Mouse (Mus musculus) hindbrain, embryonic 15.5 days (tissue): ENCODE results near the gene Atrn. TPM values are rescaled to one million over a fixed set of nuclear protein-coding genes. Genes with fewer than 3 reads are reported as not detected.

Experiments used
- ATAC-seq: fragments of 200-750 bp; cut with Nextera tagmentation; 2 replicates; pipeline ENCODE4 v1.8.0; 2017; ENCODE audit warnings: low read depth, moderate number of reproducible peaks, moderate TSS enrichment; ENCODE audit not compliant: low FRiP score
- H3K27ac ChIP-seq: fragments of 300-500 bp; sonication (generic); replicated peaks from 2 replicates; pipeline ENCODE4 v1.5.1; 2015; ENCODE audit warnings: mild to moderate bottlenecking, inconsistent platforms
- H3K27me3 ChIP-seq: fragments of 300-500 bp; sonication (generic); 2 replicates; pipeline ENCODE4 v1.6.1; 2015; ENCODE audit warnings: control low read depth, inconsistent platforms
- H3K36me3 ChIP-seq: fragments of 300-500 bp; sonication (generic); 2 replicates; pipeline ENCODE4 v1.6.1; 2015; ENCODE audit warnings: control low read depth, inconsistent platforms
- H3K4me1 ChIP-seq: fragments of 300-500 bp; sonication (generic); replicated peaks from 2 replicates; pipeline ENCODE4 v1.6.1; 2015; ENCODE audit warnings: control low read depth, inconsistent platforms
- H3K4me2 ChIP-seq: fragments of 300-500 bp; sonication (generic); 2 replicates; pipeline ENCODE4 v1.6.1; 2015; ENCODE audit warnings: moderate library complexity, mild to moderate bottlenecking, inconsistent platforms
- H3K4me3 ChIP-seq: fragments of 300-500 bp; sonication (generic); 2 replicates; pipeline ENCODE4 v1.5.1; 2015; ENCODE audit warnings: mild to moderate bottlenecking, inconsistent platforms
- H3K9ac ChIP-seq: fragments of 300-500 bp; sonication (generic); 2 replicates; pipeline ENCODE4 v1.6.1; 2015; ENCODE audit warnings: inconsistent platforms
- H3K9me3 ChIP-seq: fragments of 300-500 bp; sonication (generic); 2 replicates; pipeline ENCODE4 v1.6.1; 2016; ENCODE audit warnings: control low read depth, inconsistent platforms
- WGBS: fragments of 180-500 bp; shearing (Covaris S2); methylation state at CpG from one replicate; pipeline ENCODE4 v1.1.7; 2015; 5-methylcytosine and 5-hydroxymethylcytosine counted together
- polyA plus RNA-seq: library from polyadenylated mRNA; unstranded; fragments of >200 nt; fragmentation: Nextera tagmentation; extraction: Ambion mirVana; gene quantifications from 2 replicates; pipeline ENCODE4 v1.2.1, GENCODE M21; 2015

Gene Atrn
- polyA plus RNA-seq, 1 experiment from 2014 or later, result 14.8 TPM

- 27% methylated on average over 3 of the region's 3 CpGs for WGBS
- no peak overlapping the region for H3K4me3 ChIP-seq
- H3K9me3 ChIP-seq, result no peaks in the 10 kb centered on the region
- H3K4me1 ChIP-seq, result 0 out of 2 replicates have a peak, but pooled peaks cover 9% of the 10 kb centered on the region
- H3K27me3 ChIP-seq, result no peaks in the 10 kb centered on the region
- no peak overlapping the region for H3K27ac ChIP-seq
- no peak for ATAC-seq
- no peak overlapping the region for H3K9ac ChIP-seq
- no peak overlapping the region for H3K4me2 ChIP-seq
- no peaks in the 10 kb centered on the region for H3K36me3 ChIP-seq
These were observed 10.3 kb downstream of the Atrn start for GRCm38 (mm10) chr2:130916521-130917147.

GRCm38 (mm10) chr2:130917686-130918085 is 11.4 kb downstream of the Atrn start:
- Histone ChIP-seq H3K4me1 (0 out of 2 replicates have a peak, but pooled peaks cover 9% of the 10 kb centered on the region), H3K36me3 (no peaks in the 10 kb centered on the region), H3K4me3 (no peak overlapping the region), H3K27me3 (no peaks in the 10 kb centered on the region), H3K9me3 (no peaks in the 10 kb centered on the region), H3K9ac (no peak overlapping the region), H3K27ac (no peak overlapping the region), H3K4me2 (no peak overlapping the region)
- no peak for ATAC-seq
- WGBS, result 88% methylated on average over 1 of the region's 1 CpGs

DNA sequence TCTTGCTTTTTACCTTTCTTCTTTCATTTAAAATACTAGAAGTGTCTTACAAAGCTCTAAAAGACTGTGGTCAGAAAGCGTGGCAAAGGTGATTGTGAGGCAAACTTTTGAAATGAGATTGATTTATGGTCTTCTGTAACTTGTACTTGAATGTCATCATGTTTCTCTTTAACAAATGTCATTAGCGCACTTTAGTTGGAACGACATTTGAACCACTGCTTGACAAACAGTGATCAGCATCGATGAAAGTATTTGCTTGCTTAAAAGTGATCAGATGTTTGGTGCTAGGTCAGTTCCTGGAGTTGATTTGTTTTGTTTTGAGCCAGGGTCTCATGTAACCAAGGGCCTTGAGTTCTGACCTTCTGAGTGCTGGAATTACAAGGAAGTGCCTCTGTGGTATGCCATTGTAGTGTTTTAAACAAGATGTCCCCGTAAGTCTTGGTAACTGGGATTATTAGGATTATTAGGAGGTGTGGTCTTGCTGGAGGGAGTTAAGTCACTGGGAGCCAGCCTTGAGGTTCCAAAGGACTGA is 12.8 kb downstream of the Atrn start:
- ATAC-seq, result no peak
- Histone ChIP-seq H3K4me1 (0 out of 2 replicates have a peak, but pooled peaks cover 9% of the 10 kb centered on the region), H3K9me3 (no peaks in the 10 kb centered on the region), H3K4me3 (no peak overlapping the region), H3K36me3 (no peaks in the 10 kb centered on the region), H3K27me3 (no peaks in the 10 kb centered on the region), H3K4me2 (no peak overlapping the region), H3K27ac (no peak overlapping the region), H3K9ac (no peak overlapping the region)
- 81% methylated on average over 5 of the region's 5 CpGs for whole genome bisulfite sequencing

- WGBS, result 85% methylated on average over 2 of the region's 2 CpGs
- H3K27me3 ChIP-seq, result no peaks in the 10 kb centered on the region
- no peak for ATAC-seq
- no peaks in the 10 kb centered on the region for H3K9me3 ChIP-seq
- H3K4me1 ChIP-seq, result no peaks in the 10 kb centered on the region
- H3K4me2 ChIP-seq, result no peak overlapping the region
- H3K27ac ChIP-seq, result no peak overlapping the region
- no peak overlapping the region for H3K9ac ChIP-seq
- no peak overlapping the region for H3K4me3 ChIP-seq
- no peaks in the 10 kb centered on the region for H3K36me3 ChIP-seq
These were observed 18.7 kb downstream of the Atrn start for GRCm38 (mm10) chr2:130924950-130925349.

DNA sequence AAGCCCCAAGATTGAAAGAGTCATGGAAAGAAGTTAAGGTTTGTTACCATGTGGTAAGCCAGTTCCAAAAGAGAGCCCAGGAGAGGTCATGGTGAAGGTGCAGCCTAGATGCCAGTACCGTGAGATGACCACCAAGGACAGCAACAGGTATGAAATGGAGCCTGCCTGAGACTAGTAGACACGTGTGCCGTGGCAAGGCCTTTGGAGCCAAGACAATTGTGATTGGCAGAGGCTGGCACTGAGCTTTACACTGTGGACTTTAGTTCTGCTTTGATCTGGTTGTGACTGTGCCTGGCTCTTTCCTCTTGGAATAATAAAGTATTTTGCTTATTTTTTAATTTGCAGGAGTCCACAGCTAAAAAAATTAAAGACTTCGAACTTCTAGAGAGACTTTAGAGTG is 21.7 kb downstream of the Atrn start:
- no peak overlapping the region for H3K4me3 ChIP-seq
- H3K4me1 ChIP-seq, result no peaks in the 10 kb centered on the region
- H3K4me2 ChIP-seq, result no peak overlapping the region
- no peaks in the 10 kb centered on the region for H3K36me3 ChIP-seq
- ATAC-seq, result no peak
- H3K9ac ChIP-seq, result no peak overlapping the region
- WGBS, result 91% methylated on average over 4 of the region's 4 CpGs
- no peak overlapping the region for H3K27ac ChIP-seq
- H3K9me3 ChIP-seq, result no peaks in the 10 kb centered on the region
- no peaks in the 10 kb centered on the region for H3K27me3 ChIP-seq

DNA sequence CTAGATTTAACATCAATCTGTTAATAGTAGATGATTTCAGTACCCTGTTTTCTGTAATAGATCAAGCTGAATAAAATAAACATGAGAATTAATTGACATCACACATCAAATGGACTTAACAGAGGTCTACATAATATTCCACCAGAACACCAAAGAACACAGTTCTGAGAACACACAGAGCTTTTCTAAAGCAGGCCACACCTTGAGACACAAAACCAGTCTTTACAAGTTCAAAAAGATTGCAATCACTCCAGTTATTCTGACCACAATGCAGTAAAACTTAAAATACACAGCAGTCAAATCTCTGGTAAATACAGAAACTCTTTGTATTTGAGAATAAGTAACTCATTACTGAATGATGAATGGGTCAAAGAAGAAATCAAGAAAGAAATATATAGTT is 22.2 kb downstream of the Atrn start:
- no peak overlapping the region for H3K4me2 ChIP-seq
- H3K27me3 ChIP-seq, result no peaks in the 10 kb centered on the region
- no peak for ATAC-seq

DNA sequence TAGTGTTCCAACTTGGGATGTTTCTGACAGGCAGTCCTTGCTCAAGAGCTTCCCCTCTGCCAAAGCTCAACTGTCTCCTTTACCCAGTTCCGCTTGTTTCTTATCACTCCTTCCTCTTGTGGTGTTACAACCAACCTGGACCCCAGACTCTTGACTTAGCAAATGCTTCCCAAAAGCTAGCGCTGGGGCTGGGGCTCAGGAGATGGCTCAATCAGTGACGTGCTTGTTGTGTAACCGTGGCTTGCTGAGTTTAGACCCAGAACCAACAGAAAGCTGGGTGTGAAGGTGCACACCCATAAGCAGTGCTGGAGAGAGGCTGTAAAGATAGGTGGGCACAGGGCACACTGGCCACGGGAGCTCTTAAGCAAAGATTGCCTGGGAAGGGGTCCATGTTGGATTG is 23.7 kb downstream of the Atrn start:
- WGBS, result 93% methylated on average over 5 of the region's 5 CpGs
- no peak for ATAC-seq
- Histone ChIP-seq H3K9me3 (no peaks in the 10 kb centered on the region), H3K27me3 (no peaks in the 10 kb centered on the region), H3K27ac (no peak overlapping the region), H3K36me3 (no peaks in the 10 kb centered on the region), H3K9ac (no peak overlapping the region), H3K4me2 (no peak overlapping the region), H3K4me1 (no peaks in the 10 kb centered on the region), H3K4me3 (no peak overlapping the region)

More for the DNA sequence above, 22.2 kb downstream of the Atrn start:
- no peak overlapping the region for H3K27ac ChIP-seq
- no peak overlapping the region for H3K9ac ChIP-seq
- H3K4me3 ChIP-seq, result no peak overlapping the region
- no peaks in the 10 kb centered on the region for H3K36me3 ChIP-seq
- H3K4me1 ChIP-seq, result no peaks in the 10 kb centered on the region
- no peaks in the 10 kb centered on the region for H3K9me3 ChIP-seq

DNA sequence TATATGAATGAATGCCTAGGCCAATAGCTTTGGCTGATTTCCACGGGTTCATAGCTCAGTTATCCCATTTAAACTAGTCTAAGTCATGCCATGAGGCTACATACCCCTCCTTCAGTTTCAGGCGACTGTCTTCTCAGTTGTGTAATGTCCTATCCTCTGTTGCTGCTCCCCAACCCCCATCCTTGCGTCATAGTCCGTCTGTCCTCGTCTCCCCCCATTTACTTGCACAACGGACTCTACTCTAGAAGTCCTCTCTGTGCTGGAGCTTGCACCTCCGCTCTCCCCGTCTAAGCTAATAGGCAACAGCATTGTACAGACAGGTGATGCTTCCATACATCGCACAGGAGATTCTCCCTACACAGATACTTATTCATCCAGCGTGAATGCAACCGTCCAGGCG is 26.6 kb downstream of the Atrn start:
- Histone ChIP-seq H3K4me1 (no peaks in the 10 kb centered on the region), H3K9ac (no peak overlapping the region), H3K27ac (no peak overlapping the region), H3K4me2 (no peak overlapping the region), H3K9me3 (no peaks in the 10 kb centered on the region), H3K27me3 (no peaks in the 10 kb centered on the region), H3K36me3 (0 out of 2 replicates have a peak, but pooled peaks cover 3% of the 10 kb centered on the region), H3K4me3 (no peak overlapping the region)
- 91% methylated on average over 12 of the region's 12 CpGs for WGBS
- no peak for ATAC-seq

- H3K27me3 ChIP-seq, result no peaks in the 10 kb centered on the region
These were observed 43.5 kb downstream of the Atrn start for GRCm38 (mm10) chr2:130949781-130950180.

DNA sequence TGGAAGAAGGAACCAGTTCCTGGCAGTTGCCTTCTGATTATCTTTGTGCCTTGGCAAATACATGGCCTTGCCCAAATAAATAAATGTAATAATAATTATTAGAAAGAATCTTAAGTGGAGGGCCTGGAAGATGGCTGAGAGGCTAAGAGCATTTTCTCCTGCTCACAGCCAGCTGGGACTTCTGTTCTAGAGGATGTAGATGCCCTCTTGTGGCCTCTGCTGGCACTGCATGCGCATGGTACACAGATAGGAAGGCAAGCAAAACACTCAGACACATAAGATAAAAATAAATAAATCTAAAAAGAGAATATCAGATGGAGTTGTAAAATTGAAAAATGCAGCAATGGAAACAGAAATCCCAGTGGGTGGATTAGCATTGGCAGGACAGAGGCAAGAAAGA is 44.3 kb downstream of the Atrn start:
- Histone ChIP-seq H3K36me3 (peaks cover 21% of the 10 kb centered on the region), H3K27me3 (no peaks in the 10 kb centered on the region), H3K27ac (no peak overlapping the region), H3K4me3 (no peak overlapping the region), H3K4me1 (no peaks in the 10 kb centered on the region), H3K9me3 (no peaks in the 10 kb centered on the region), H3K4me2 (no peak overlapping the region), H3K9ac (no peak overlapping the region)
- peak; percentile 81; the same call in 1 of the 2 replicates for ATAC-seq
- WGBS, result 9% methylated on average over 1 of the region's 1 CpGs

More at GRCm38 (mm10) chr2:130949781-130950180, 43.5 kb downstream of the Atrn start:
- H3K36me3 ChIP-seq, result peaks cover 22% of the 10 kb centered on the region
- WGBS, result 86% methylated on average over 2 of the region's 2 CpGs
- ATAC-seq, result no peak
- H3K9me3 ChIP-seq, result no peaks in the 10 kb centered on the region
- H3K4me1 ChIP-seq, result no peaks in the 10 kb centered on the region
- H3K4me2 ChIP-seq, result no peak overlapping the region
- no peak overlapping the region for H3K27ac ChIP-seq
- no peak overlapping the region for H3K9ac ChIP-seq
- H3K4me3 ChIP-seq, result no peak overlapping the region

GRCm38 (mm10) chr2:130958906-130959305 is 52.6 kb downstream of the Atrn start:
- no peak for ATAC-seq
- WGBS, result 75% methylated on average over 2 of the region's 2 CpGs
- Histone ChIP-seq H3K27me3 (no peaks in the 10 kb centered on the region), H3K9ac (no peak overlapping the region), H3K4me3 (no peak overlapping the region), H3K9me3 (no peaks in the 10 kb centered on the region), H3K27ac (no peak overlapping the region), H3K4me1 (no peaks in the 10 kb centered on the region), H3K36me3 (peaks cover 9% of the 10 kb centered on the region), H3K4me2 (no peak overlapping the region)

DNA sequence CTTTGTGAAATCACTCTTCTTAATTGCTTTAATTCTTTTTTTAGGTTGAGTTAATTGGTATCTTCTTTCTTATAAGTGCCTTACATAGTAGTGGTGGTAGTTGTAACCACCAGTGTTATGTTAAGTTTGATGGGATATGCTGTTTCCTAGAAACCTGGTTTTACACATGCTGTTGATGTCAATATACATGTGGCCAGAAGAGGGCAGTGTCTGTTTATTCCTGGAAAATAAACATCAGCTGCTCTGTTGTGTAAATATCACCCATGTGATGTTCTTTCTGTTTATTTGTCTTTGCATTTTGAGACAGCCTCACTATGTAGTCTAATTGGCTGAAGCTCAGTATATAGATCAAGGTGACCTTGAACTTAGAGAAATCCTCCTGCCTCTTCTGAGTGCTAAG is 55.6 kb downstream of the Atrn start:
- no peaks in the 10 kb centered on the region for H3K4me1 ChIP-seq
- peaks cover 14% of the 10 kb centered on the region for H3K36me3 ChIP-seq
- H3K27ac ChIP-seq, result no peak overlapping the region
- H3K4me3 ChIP-seq, result no peak overlapping the region
- no peak overlapping the region for H3K9ac ChIP-seq
- ATAC-seq, result no peak
- H3K9me3 ChIP-seq, result no peaks in the 10 kb centered on the region
- H3K4me2 ChIP-seq, result no peak overlapping the region
- H3K27me3 ChIP-seq, result no peaks in the 10 kb centered on the region

DNA sequence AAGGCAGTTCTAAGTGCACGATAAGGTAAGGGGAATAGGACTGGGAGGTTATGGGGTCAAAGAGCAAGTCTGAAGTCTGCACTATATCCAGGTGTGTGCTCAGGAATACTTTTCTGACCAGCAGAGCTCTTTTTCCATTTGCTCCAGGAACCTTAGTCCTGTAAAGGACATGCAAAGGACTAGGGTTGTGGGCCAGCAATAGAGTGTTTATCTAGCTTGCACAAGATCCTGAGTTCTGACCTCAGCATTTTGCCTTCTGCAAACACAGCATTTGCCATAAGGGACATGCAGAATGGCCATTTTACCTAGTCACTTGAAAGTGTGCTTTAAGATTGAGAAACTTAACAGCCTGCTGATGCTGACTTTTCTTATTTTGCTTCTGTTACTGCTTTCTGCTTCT is 58.7 kb downstream of the Atrn start:
- H3K4me2 ChIP-seq, result no peak overlapping the region
- no peak overlapping the region for H3K27ac ChIP-seq
- H3K9ac ChIP-seq, result no peak overlapping the region
- peaks cover 8% of the 10 kb centered on the region for H3K36me3 ChIP-seq
- 94% methylated on average over 1 of the region's 1 CpGs for WGBS
- H3K9me3 ChIP-seq, result no peaks in the 10 kb centered on the region
- no peaks in the 10 kb centered on the region for H3K27me3 ChIP-seq
- ATAC-seq, result no peak
- H3K4me3 ChIP-seq, result no peak overlapping the region
- H3K4me1 ChIP-seq, result no peaks in the 10 kb centered on the region
